In the genomic region with DNA sequence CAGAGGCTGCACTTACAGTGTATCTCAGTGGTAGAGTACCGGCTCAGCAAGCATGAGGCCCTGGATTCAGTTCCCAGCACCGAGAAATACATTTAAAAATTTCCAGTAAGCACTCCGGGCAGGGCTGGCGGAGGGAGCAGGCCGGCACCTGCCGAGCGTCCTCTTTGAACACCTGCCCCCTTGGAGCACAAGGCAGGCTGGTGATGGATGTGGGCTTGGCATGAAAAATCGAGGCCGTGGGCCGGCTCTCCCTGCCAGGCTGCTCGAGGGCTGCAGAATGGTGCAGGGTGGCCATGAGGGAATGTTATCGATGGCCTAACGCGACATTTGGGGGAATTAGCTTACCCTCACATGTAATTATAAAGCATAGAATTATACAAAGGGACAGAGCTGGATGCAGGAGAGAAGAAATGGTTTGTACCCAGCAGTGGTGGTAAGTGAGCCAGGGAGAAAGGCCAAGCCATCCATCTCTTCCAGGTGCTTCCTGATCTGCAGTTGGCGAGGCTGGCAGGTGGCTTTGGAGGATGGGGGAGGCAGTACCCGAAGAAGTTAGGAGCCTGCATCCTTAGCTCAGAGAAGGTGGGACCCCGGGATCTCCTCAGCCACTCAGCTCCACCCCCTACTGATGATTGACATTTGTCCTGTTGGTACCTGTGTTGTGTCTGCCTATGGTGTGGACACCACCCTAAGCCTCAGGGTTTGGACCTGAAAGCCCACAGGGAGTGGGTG, we compare ENCODE assay signal across 23 mouse cellular contexts. TPM values are rescaled to one million over a fixed set of nuclear protein-coding genes. Genes with fewer than 3 reads are reported as not detected.
DNase-seq lines count a peak whose midpoint lies in the region; ATAC-seq lines count a peak whose summit lies in the region.
"Had no signal": no experiment of that assay in that cellular context is flagged by ENCODE, and none has a peak within 500 bp of the region (broad histone marks: within the 10 kb centered on the region; RNA-seq: fewer than 3 reads in every experiment).

No protein-coding gene starts in this region.

- no peak overlapping the region for H3K4me3 ChIP-seq in midbrain, embryonic 11.5 days (ENCODE audit: low read depth, low read length)
- H3K4me3 ChIP-seq in midbrain, embryonic 16.5 days (ENCODE audit: low read depth, low read length), result no peak overlapping the region
- H3K4me3 ChIP-seq: embryonic facial prominence, embryonic 15.5 days; erythroblast, embryonic 14.5 days; forebrain, embryonic 10.5 days; heart, adult 2 months; heart, embryonic 15.5 days; hindbrain, embryonic 15.5 days had no signal

- no peak overlapping the region for H3K9ac ChIP-seq in midbrain, embryonic 11.5 days (ENCODE audit: low read length)
- no peak overlapping the region for H3K9ac ChIP-seq in midbrain, embryonic 16.5 days (ENCODE audit: low read depth, low read length)
- H3K9ac ChIP-seq: embryonic facial prominence, embryonic 15.5 days; heart, embryonic 15.5 days; hindbrain, embryonic 15.5 days had no signal

- no peak overlapping the region for H3K27ac ChIP-seq in midbrain, embryonic 11.5 days (ENCODE audit: low read depth, low read length)
- no peak overlapping the region for H3K27ac ChIP-seq in midbrain, embryonic 16.5 days (ENCODE audit: low read length)
- H3K27ac ChIP-seq: embryonic facial prominence, embryonic 15.5 days; forebrain, embryonic 10.5 days; heart, adult 2 months; heart, embryonic 15.5 days; hindbrain, embryonic 15.5 days had no signal

- no peak for ATAC-seq in midbrain, embryonic 11.5 days (ENCODE audit: low FRiP score)
- no peak for ATAC-seq in midbrain, embryonic 16.5 days

- peak; percentile 79 for DNase-seq in cerebellum, adult 11-12 months
- DNase-seq in cerebellum, adult 11 months, result no peak
- DNase-seq in midbrain, embryonic 11.5 days (ENCODE audit: low spot score, missing footprints), result peak; percentile 26
- DNase-seq in cerebellum, adult 9-11 months, result peak; percentile 82
- peak; percentile 50 to 52 for DNase-seq in cerebellum, postnatal 36 days
- DNase-seq in adrenal gland, adult 18-20 months (ENCODE audit: low spot score in 2 of 2), result no peak
- DNase-seq in layer of hippocampus, postnatal 36 days, result no peak
- DNase-seq: adrenal gland, adult 2 months; adrenal gland, postnatal 25 days; embryo, embryonic 11 days; gastrocnemius, postnatal 10 days; heart, adult 2 months; heart, postnatal 14 days; kidney, adult 18-20 months had no signal

- H3K27me3 ChIP-seq in midbrain, embryonic 11.5 days (ENCODE audit: control insufficient read depth, insufficient read depth, low read length), result no peaks in the 10 kb centered on the region
- no peaks in the 10 kb centered on the region for H3K27me3 ChIP-seq in midbrain, embryonic 16.5 days (ENCODE audit: control insufficient read depth, insufficient read depth, low read depth, low read length)
- H3K27me3 ChIP-seq: embryonic facial prominence, embryonic 15.5 days; hindbrain, embryonic 15.5 days had no signal

- H3K4me2 ChIP-seq in midbrain, embryonic 11.5 days, result no peak overlapping the region
- H3K4me2 ChIP-seq in midbrain, embryonic 16.5 days (ENCODE audit: low read length), result no peak overlapping the region
- H3K4me2 ChIP-seq: embryonic facial prominence, embryonic 15.5 days; heart, embryonic 11.5 days; heart, embryonic 15.5 days; hindbrain, embryonic 15.5 days had no signal

- 91% methylated on average over 17 of the region's 17 CpGs for WGBS in midbrain, embryonic 11.5 days
- 85% methylated on average over 17 of the region's 17 CpGs for WGBS in midbrain, embryonic 16.5 days

- no peaks in the 10 kb centered on the region for H3K36me3 ChIP-seq in midbrain, embryonic 11.5 days (ENCODE audit: control insufficient read depth, insufficient read depth, low read length)
- no peaks in the 10 kb centered on the region for H3K36me3 ChIP-seq in midbrain, embryonic 16.5 days (ENCODE audit: control insufficient read depth, insufficient read depth, low read length)
- H3K36me3 ChIP-seq: embryonic facial prominence, embryonic 15.5 days; forebrain, embryonic 10.5 days; heart, embryonic 15.5 days; hindbrain, embryonic 15.5 days had no signal

- H3K4me1 ChIP-seq in midbrain, embryonic 11.5 days (ENCODE audit: control insufficient read depth, insufficient read depth, low read length), result no peaks in the 10 kb centered on the region
- 0 out of 2 replicates have a peak, but pooled peaks cover 3% of the 10 kb centered on the region for H3K4me1 ChIP-seq in midbrain, embryonic 16.5 days (ENCODE audit: control insufficient read depth, insufficient read depth, low read length)
- H3K4me1 ChIP-seq: embryonic facial prominence, embryonic 15.5 days had no signal

- no peaks in the 10 kb centered on the region for H3K9me3 ChIP-seq in midbrain, embryonic 11.5 days (ENCODE audit: control insufficient read depth, low read length)
- no peaks in the 10 kb centered on the region for H3K9me3 ChIP-seq in midbrain, embryonic 16.5 days (replicated peaks; ENCODE audit: control insufficient read depth, low read length, poor library complexity, severe bottlenecking)
- H3K9me3 ChIP-seq: embryonic facial prominence, embryonic 15.5 days; forebrain, embryonic 10.5 days; heart, embryonic 15.5 days; hindbrain, embryonic 15.5 days had no signal

RNA-seq across cellular contexts. Expression of a gene that starts 51.2 kb away (rescaled TPM):
- 1.6 and 2.0 TPM in 2 replicates for polyA plus RNA-seq in midbrain, embryonic 11.5 days (2014; fragmentation: Nextera tagmentation; extraction: Ambion mirVana)
- 2.3 and 4.1 TPM in 2 replicates for polyA plus RNA-seq in midbrain, embryonic 16.5 days (2015; fragmentation: Nextera tagmentation; extraction: Ambion mirVana)
- under 1 TPM in 1 of 2 experiments, not detected in 1; 0.07 TPM for total RNA-seq in adrenal gland, adult 18-20 months (2021)
- 10 to 100 TPM; 21.4 to 23.5 TPM for total RNA-seq in layer of hippocampus, postnatal 36 days (2021)
- total RNA-seq: heart, postnatal 14 days; hematopoietic stem cell, adult 5-6 weeks; MEL had no signal

Comparison
In these comparisons a context has a peak if more than half of its experiments do, and no peak if none do; other contexts are left out.
1. DNase-seq: peak in cerebellum, adult 11-12 months (single experiment), midbrain, embryonic 11.5 days (single experiment), cerebellum, adult 9-11 months (single experiment) and cerebellum, postnatal 36 days (2 of 2); none in cerebellum, adult 11 months (single experiment), adrenal gland, adult 18-20 months (0 of 2) and layer of hippocampus, postnatal 36 days (0 of 2).
2. RNA of a gene that starts 51.2 kb away (total RNA-seq): 21.4 to 23.5 TPM in layer of hippocampus, postnatal 36 days; 0.07 TPM in adrenal gland, adult 18-20 months; every median in the first group is over 10 times any median in the second.